Mouse (Mus musculus) liver, embryonic 14.5 days (tissue): ENCODE measurements around the gene Tph1. TPM values are rescaled to one million over a fixed set of nuclear protein-coding genes. Genes with fewer than 3 reads are reported as not detected.

Source experiments
- ATAC-seq: fragments of 200-750 bp; cut with Nextera tagmentation; 2 replicates; pipeline ENCODE4 v1.8.0; 2017; ENCODE audit warnings: moderate number of reproducible peaks, mild to moderate bottlenecking, moderate library complexity; ENCODE audit not compliant: insufficient read depth
- DNase-seq, 3 experiments: peaks; one replicate each; pipeline ENCODE4 v3.0.0-alpha.2; 2012 to 2013; ENCODE audit warnings: low read depth in 3 of 3, low spot score in 3 of 3
- H3K27ac ChIP-seq: fragments of 300-500 bp; sonication (generic); 2 replicates; pipeline ENCODE4 v1.5.1; 2014; ENCODE audit warnings: moderate library complexity, mild to moderate bottlenecking, control low read depth, inconsistent platforms
- H3K27me3 ChIP-seq: fragments of 300-500 bp; sonication (generic); 2 replicates; pipeline ENCODE4 v1.6.1; 2014; ENCODE audit warnings: mild to moderate bottlenecking, low read length, moderate library complexity; ENCODE audit not compliant: control insufficient read depth, insufficient read depth
- H3K36me3 ChIP-seq: fragments of 300-500 bp; sonication (generic); replicated peaks from 2 replicates; pipeline ENCODE4 v1.6.1; 2014; ENCODE audit warnings: low read depth; ENCODE audit not compliant: control insufficient read depth, insufficient read depth
- H3K4me1 ChIP-seq, 2 experiments: fragments of 200-500 bp in 1 of 2; fragments of 300-500 bp in 1 of 2; sonication (generic) in 1 of 2; replicated peaks; 2 replicates each; pipeline ENCODE4 v1.6.1; 2012 to 2014; ENCODE audit warnings: antibody characterized with exemption in 1 of 2, inconsistent platforms in 1 of 2, low read length in 1 of 2; ENCODE audit not compliant: control insufficient read depth in 2 of 2, insufficient read depth in 2 of 2
- H3K4me2 ChIP-seq: fragments of 300-500 bp; sonication (generic); 2 replicates; pipeline ENCODE4 v1.6.1; 2014; ENCODE audit warnings: low read depth, mild to moderate bottlenecking, control low read depth, moderate library complexity
- H3K4me3 ChIP-seq, 2 experiments: fragments of 200-500 bp in 1 of 2; fragments of 300-500 bp in 1 of 2; sonication (generic) in 1 of 2; 2 replicates each; pipeline ENCODE4 v1.5.1; 2012 to 2014; ENCODE audit warnings: low read depth in 2 of 2, low read length in 2 of 2, mild to moderate bottlenecking in 2 of 2, control low read depth in 1 of 2, inconsistent platforms in 1 of 2, moderate library complexity in 1 of 2; ENCODE audit not compliant: insufficient read depth in 1 of 2
- H3K9ac ChIP-seq: fragments of 300-500 bp; sonication (generic); replicated peaks from 2 replicates; pipeline ENCODE4 v1.6.1; 2014; ENCODE audit warnings: mild to moderate bottlenecking, control low read depth, moderate library complexity
- H3K9me3 ChIP-seq: fragments of 300-500 bp; sonication (generic); 2 replicates; pipeline ENCODE4 v1.6.1; 2016; ENCODE audit warnings: low read length, mixed read lengths; ENCODE audit not compliant: control insufficient read depth
- CTCF ChIP-seq: IDR thresholded peaks from 2 replicates; pipeline ENCODE4 v1.5.1; 2016; ENCODE audit warnings: antibody characterized with exemption, low read depth, control low read depth
- EP300 ChIP-seq: IDR thresholded peaks from 2 replicates; pipeline ENCODE4 v1.6.1; 2016; ENCODE audit warnings: antibody characterized with exemption, low read depth
- WGBS: fragments of 180-500 bp; shearing (Covaris S2); extraction: QIAGEN DNeasy Blood & Tissue Kit; methylation state at CpG from one replicate; pipeline ENCODE4 v1.1.7; 2014; ENCODE audit not compliant: insufficient replicate concordance; 5-methylcytosine and 5-hydroxymethylcytosine counted together
- polyA plus RNA-seq, 2 experiments: library from polyadenylated mRNA; depleted of rRNA in 1 of 2; stranded (reverse) in 1 of 2; unstranded in 1 of 2; fragments of >200 nt; fragmentation: Nextera tagmentation in 1 of 2; extraction: Ambion mirVana in 1 of 2; gene quantifications; 2 replicates each; pipeline versions ENCODE4 v1.2.1 to v1.2.3; 2012 to 2014

The Tph1 gene
- polyA plus RNA-seq, 2 experiments: not detected

- H3K36me3 ChIP-seq: no peaks in the 10 kb centered on the region
- TF ChIP-seq CTCF (no peak), EP300 (no peak)
- H3K4me2 ChIP-seq: no peak overlapping the region
- no peak overlapping the region for H3K4me3 ChIP-seq
- no peak for DNase-seq
- WGBS: 43% methylated on average over 5 of the region's 5 CpGs
- no peak for ATAC-seq
- no peaks in the 10 kb centered on the region for H3K9me3 ChIP-seq
- H3K27me3 ChIP-seq: no peaks in the 10 kb centered on the region
- H3K9ac ChIP-seq: no peak overlapping the region
- H3K4me1 ChIP-seq: no peaks in the 10 kb centered on the region; a peak in 1 of 4 replicates
- no peak overlapping the region for H3K27ac ChIP-seq
Measured at GRCm38 (mm10) chr7:46676808-46677360, 4.5 kb upstream of the Tph1 start.

- Histone ChIP-seq H3K9me3 (no peaks in the 10 kb centered on the region), H3K4me1 (no peaks in the 10 kb centered on the region; a peak in 1 of 4 replicates), H3K27me3 (no peaks in the 10 kb centered on the region), H3K9ac (no peak overlapping the region), H3K27ac (no peak overlapping the region), H3K4me3 (no peak overlapping the region), H3K4me2 (no peak overlapping the region), H3K36me3 (no peaks in the 10 kb centered on the region)
- TF ChIP-seq CTCF (no peak), EP300 (no peak)
- DNase-seq: peak in 1 of 3 experiments; percentile 31
- WGBS: 27% methylated on average over 8 of the region's 8 CpGs
- no peak for ATAC-seq
Measured at GRCm38 (mm10) chr7:46675886-46676285, 3.5 kb upstream of the Tph1 start.

- Histone ChIP-seq H3K27ac (no peak overlapping the region), H3K4me2 (no peak overlapping the region), H3K4me3 (no peak overlapping the region), H3K27me3 (no peaks in the 10 kb centered on the region), H3K36me3 (no peaks in the 10 kb centered on the region), H3K9me3 (no peaks in the 10 kb centered on the region), H3K9ac (no peak overlapping the region), H3K4me1 (no peaks in the 10 kb centered on the region; a peak in 1 of 4 replicates)
- TF ChIP-seq EP300 (no peak), CTCF (no peak)
- WGBS: 72% methylated on average over 7 of the region's 7 CpGs
- DNase-seq (no peak), ATAC-seq (no peak)
Measured at GRCm38 (mm10) chr7:46675061-46675460, 2.7 kb upstream of the Tph1 start.

- no peak overlapping the region for H3K27ac ChIP-seq
- DNase-seq (no peak), ATAC-seq (no peak)
- peaks cover 18% of the 10 kb centered on the region for H3K27me3 ChIP-seq
- 2% methylated on average over 20 of the region's 21 CpGs for WGBS
- TF ChIP-seq EP300 (no peak), CTCF (no peak)
- no peaks in the 10 kb centered on the region for H3K36me3 ChIP-seq
- no peak overlapping the region for H3K4me3 ChIP-seq
- no peak overlapping the region for H3K9ac ChIP-seq
- no peaks in the 10 kb centered on the region for H3K4me1 ChIP-seq
- H3K4me2 ChIP-seq: no peak overlapping the region
- H3K9me3 ChIP-seq: no peaks in the 10 kb centered on the region
Measured at GRCm38 (mm10) chr7:46667256-46667655, 5.1 kb downstream of the Tph1 start.

GRCm38 (mm10) chr7:46665236-46665635, 7.1 kb downstream of the Tph1 start:
- no peak for DNase-seq
- no peak for TF ChIP-seq EP300
- peak; percentile 82 for TF ChIP-seq CTCF
- ATAC-seq: no peak
- Histone ChIP-seq H3K4me1 (no peaks in the 10 kb centered on the region), H3K9ac (no peak overlapping the region), H3K27ac (no peak overlapping the region), H3K36me3 (no peaks in the 10 kb centered on the region), H3K9me3 (no peaks in the 10 kb centered on the region), H3K4me3 (no peak overlapping the region), H3K4me2 (no peak overlapping the region), H3K27me3 (peaks cover 18% of the 10 kb centered on the region)
- WGBS: 19% methylated on average over 9 of the region's 9 CpGs
